Mouse (Mus musculus) cerebellum, adult 2 months (tissue): ENCODE results near the gene Cep19. TPM values are rescaled to one million over a fixed set of nuclear protein-coding genes. Genes with fewer than 3 reads are reported as not detected.
"Not testable (repeated sequence)": the region's sequence is repeated elsewhere in the genome, so short reads cannot be mapped to it uniquely, and the experiment has no call there.

Experiments used
- DNase-seq, 2 experiments: peaks; one replicate each; pipeline ENCODE4 v3.0.0; 2021
- H3K27ac ChIP-seq: fragments of 200-500 bp; 2 replicates; pipeline ENCODE4 v1.5.1; 2012; ENCODE audit warnings: low read length, control low read depth, inconsistent platforms; ENCODE audit not compliant: insufficient read depth
- H3K27me3 ChIP-seq: fragments of 200-500 bp; 2 replicates; pipeline ENCODE4 v1.6.1; 2012; ENCODE audit warnings: inconsistent platforms, mild to moderate bottlenecking, low read length, moderate library complexity; ENCODE audit not compliant: control insufficient read depth, insufficient read depth
- H3K4me1 ChIP-seq: fragments of 200-500 bp; 2 replicates; pipeline ENCODE4 v1.6.1; 2011; ENCODE audit warnings: low read length; ENCODE audit not compliant: control insufficient read depth, insufficient read depth
- H3K4me3 ChIP-seq: fragments of 200-500 bp; replicated peaks from 2 replicates; pipeline ENCODE3; 2011; ENCODE audit warnings: mild to moderate bottlenecking, low read depth, low read length, control low read depth; ENCODE audit not compliant: insufficient read depth
- CTCF ChIP-seq: fragments of 200-500 bp; IDR thresholded peaks from 2 replicates; pipeline ENCODE4 v1.5.1; 2011; ENCODE audit warnings: low read depth, mild to moderate bottlenecking, control low read depth, low read length, moderate library complexity, borderline replicate concordance; ENCODE audit not compliant: insufficient read depth
- POLR2A ChIP-seq: fragments of 200-500 bp; IDR thresholded peaks from 2 replicates; pipeline ENCODE4 v1.6.1; 2011; ENCODE audit warnings: low read length, control low read depth, borderline replicate concordance; ENCODE audit not compliant: insufficient read depth
- WGBS: fragments of 180-500 bp; shearing (Covaris S2); methylation state at CpG from one replicate; pipeline ENCODE4 v1.1.7; 2018; 5-methylcytosine and 5-hydroxymethylcytosine counted together
- polyA plus RNA-seq: library from polyadenylated mRNA; depleted of rRNA; stranded (reverse); fragments of >200 nt; gene quantifications from 2 replicates; pipeline ENCODE4 v1.2.3, GENCODE M21; 2012

Cep19 gene
- polyA plus RNA-seq, 1 experiment: 46.9 TPM

DNA sequence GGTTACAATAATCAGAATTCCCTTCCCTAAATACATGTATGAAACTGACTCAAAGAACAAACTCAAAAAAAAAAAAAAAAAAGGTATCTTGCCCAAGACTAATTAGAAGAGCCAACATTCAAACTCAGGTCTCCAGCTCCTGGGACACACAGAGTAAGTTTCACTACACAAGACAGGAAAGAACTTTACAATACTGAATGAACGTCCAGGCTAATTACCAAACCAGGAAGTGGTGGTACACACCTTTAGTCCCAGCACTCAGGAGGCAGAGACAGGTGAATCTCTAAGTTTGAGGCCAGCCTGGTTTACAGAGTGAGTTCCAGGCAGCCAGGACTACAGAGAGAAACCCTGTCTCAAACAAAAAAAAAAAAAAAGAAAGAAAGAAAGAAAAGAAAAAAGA lies 23.8 kb upstream of the Cep19 start:
- Histone ChIP-seq H3K4me1 (peaks cover 3% of the 10 kb centered on the region; the same call in 1 of the 2 replicates), H3K27ac (no peak overlapping the region), H3K27me3 (no peaks in the 10 kb centered on the region), H3K4me3 (no peak overlapping the region)
- no peak for DNase-seq
- no peak for TF ChIP-seq CTCF
- TF ChIP-seq POLR2A: no peak
- 56% methylated on average over 1 of the region's 1 CpGs for WGBS

DNA sequence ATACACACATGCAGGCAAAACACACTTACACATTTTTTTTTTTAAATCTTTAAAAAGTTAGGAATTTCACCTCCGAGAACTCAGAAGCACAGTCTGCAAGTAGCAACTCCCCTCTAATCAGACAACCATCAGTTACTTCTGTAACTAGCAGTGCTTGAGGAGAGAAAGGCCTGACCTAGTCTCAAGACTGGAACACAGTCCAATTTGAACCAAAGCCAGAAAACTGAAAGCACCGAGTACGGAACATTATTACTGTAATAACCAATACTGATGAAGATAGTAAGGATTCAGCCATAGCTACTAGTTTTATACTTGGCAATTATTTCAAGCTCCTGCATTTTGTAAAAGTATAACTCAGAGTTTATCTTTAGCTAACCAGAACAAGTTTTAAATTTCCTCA lies 23.2 kb upstream of the Cep19 start:
- peaks cover 3% of the 10 kb centered on the region; the same call in 1 of the 2 replicates for H3K4me1 ChIP-seq
- WGBS: 27% methylated on average over 3 of the region's 3 CpGs

DNA sequence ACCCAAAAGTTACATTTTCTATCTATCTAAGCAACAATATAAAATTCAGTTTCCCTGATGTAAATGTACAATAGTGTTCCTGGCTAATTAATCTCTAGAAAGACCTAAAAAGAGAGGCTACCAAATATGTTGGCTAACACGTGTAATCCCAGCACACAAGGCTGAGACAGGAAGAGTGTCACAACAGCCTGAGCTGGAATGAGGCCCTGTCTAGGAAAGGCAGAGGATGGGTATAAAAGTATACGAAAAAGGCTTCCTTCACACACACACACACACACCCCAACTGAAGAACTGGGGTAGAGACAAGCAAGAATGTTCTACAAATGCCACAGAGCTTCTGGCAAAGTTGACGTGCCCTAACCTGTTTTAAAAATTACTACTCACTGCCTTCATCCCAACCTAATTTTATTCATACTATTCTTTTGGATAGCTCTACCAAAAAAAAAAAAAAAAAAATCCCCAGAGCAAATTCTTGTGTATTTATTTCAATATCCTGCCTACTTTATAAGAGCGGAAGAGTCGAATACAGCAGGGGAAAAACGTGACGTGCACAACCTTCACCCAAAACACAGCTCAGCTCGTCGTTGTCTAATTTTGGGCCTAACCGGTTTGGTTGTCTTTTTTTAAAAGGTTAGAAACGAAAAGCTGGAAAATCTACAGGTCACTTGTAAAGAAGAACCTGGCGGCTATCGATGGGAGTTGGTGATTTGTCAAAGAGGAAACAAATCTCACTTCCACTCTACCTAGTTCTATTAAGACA lies 21.8 kb upstream of the Cep19 start:
- H3K4me1 ChIP-seq: peaks cover 3% of the 10 kb centered on the region; the same call in 1 of the 2 replicates
- 8% methylated on average over 13 of the region's 13 CpGs for WGBS
- H3K4me3 ChIP-seq: peak overlapping the region; percentile 92
- no peak overlapping the region for H3K27ac ChIP-seq
- no peaks in the 10 kb centered on the region for H3K27me3 ChIP-seq
- DNase-seq: no peak
- TF ChIP-seq CTCF: no peak
- TF ChIP-seq POLR2A: no peak

More for the DNA sequence above, 23.2 kb upstream of the Cep19 start:
- Histone ChIP-seq H3K27ac (no peak overlapping the region), H3K4me3 (no peak overlapping the region), H3K27me3 (no peaks in the 10 kb centered on the region)
- peak in 1 of 2 experiments; percentile 33 for DNase-seq
- no peak for TF ChIP-seq CTCF
- TF ChIP-seq POLR2A: no peak

GRCm38 (mm10) chr16:32078408-32078990 lies 21.1 kb upstream of the Cep19 start:
- Histone ChIP-seq H3K27ac (peak overlapping the region; percentile 93), H3K4me1 (peaks cover 3% of the 10 kb centered on the region; the same call in 1 of the 2 replicates), H3K4me3 (peak overlapping the region; percentile 92), H3K27me3 (no peaks in the 10 kb centered on the region)
- no peak for DNase-seq
- under 1% methylated on average over 29 of the region's 30 CpGs for WGBS
- TF ChIP-seq POLR2A (no peak), CTCF (no peak)

DNA sequence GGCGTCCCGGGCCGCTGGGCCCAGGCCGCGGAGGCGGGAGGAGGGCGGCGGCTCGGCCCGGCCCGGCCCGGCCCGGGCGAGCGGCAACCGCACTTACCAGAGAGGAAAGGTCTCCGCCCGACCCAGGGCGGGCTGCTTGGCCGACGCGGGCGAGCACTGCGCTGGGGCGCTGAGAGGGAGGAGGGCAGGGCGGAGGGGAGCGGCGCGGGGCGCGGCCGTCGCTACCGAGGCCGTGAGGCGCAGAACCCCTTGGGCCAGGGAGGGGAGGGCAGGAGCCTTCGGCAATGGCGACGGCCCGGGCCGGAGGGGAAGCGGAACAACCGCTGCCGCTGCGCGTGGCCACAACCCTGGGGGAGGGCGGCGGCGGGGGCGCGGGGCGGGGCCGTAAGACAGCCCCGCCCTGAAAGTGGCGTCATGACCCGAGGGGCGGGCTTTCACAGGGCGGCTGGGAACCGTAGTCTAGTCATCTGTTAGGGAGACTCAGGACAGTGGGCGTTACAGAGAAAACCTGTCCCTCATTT lies 20.5 kb upstream of the Cep19 start, which contains the start of gene Pak2:
Gene Pak2 (minus strand): TSS at position 352 of the 521 bp plus-strand sequence.
- H3K4me3 ChIP-seq: peak within 1 kb of the TSS; percentile 92
- peak; percentile 87 for DNase-seq
- no peak for TF ChIP-seq CTCF
- TF ChIP-seq POLR2A: peak; percentile 69; the same call in 1 of the 2 replicates
- H3K27me3 ChIP-seq: no peaks in the 10 kb centered on the region
- peak within 1 kb of the TSS; percentile 93 for H3K27ac ChIP-seq
- H3K4me1 ChIP-seq: peaks cover 3% of the 10 kb centered on the region; the same call in 1 of the 2 replicates
- WGBS: under 1% methylated on average over 38 of the region's 60 CpGs

DNA sequence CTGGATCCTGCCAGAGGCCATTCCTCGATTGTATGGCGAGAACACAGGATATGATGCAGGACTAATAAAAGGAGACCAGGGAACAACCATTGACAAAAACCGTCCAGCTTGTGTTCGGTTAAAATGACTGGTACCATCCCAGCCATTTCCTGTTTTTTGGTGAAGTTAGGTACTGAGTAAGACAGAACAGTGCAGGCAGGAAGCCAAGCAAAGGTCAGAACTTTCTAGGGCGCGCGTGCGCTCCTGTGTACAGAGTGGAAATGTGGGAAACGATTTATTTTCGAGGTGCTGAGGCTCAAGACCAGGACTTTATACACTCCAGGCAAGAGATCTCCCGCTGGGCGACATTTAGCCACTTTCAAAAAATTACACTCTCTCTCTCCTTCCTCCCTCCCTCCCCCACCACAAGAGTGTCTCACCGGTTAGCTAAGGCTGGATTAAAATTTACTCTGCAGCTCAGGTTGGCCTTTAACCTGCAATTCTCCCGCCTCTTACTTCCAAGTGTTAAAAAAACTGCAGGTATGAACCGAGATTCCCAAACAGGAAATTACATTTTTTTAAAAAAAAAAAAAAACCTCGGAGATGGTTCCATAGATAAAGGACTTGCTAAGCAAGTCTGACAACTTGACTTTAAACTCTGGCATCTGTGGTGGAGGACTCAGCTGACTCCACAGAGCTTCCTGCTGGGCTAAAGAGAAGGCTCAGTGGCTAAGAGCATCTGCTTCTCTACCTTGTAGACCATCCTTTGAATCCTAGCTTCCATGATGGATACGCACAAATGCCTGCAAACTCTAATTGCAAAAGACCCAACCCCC lies 11.8 kb upstream of the Cep19 start:
- H3K27me3 ChIP-seq: no peaks in the 10 kb centered on the region
- DNase-seq: no peak
- H3K27ac ChIP-seq: no peak overlapping the region
- TF ChIP-seq POLR2A (no peak), CTCF (no peak)
- 88% methylated on average over 17 of the region's 17 CpGs for WGBS
- H3K4me3 ChIP-seq: no peak overlapping the region
- H3K4me1 ChIP-seq: no peaks in the 10 kb centered on the region

GRCm38 (mm10) chr16:32091466-32091865 lies 8.1 kb upstream of the Cep19 start:
- H3K27ac ChIP-seq: no peak overlapping the region
- no peak for DNase-seq
- H3K27me3 ChIP-seq: no peaks in the 10 kb centered on the region
- H3K4me3 ChIP-seq: no peak overlapping the region
- no peaks in the 10 kb centered on the region for H3K4me1 ChIP-seq
- 96% methylated on average over 7 of the region's 7 CpGs for WGBS
- TF ChIP-seq CTCF (no peak), POLR2A (no peak)

DNA sequence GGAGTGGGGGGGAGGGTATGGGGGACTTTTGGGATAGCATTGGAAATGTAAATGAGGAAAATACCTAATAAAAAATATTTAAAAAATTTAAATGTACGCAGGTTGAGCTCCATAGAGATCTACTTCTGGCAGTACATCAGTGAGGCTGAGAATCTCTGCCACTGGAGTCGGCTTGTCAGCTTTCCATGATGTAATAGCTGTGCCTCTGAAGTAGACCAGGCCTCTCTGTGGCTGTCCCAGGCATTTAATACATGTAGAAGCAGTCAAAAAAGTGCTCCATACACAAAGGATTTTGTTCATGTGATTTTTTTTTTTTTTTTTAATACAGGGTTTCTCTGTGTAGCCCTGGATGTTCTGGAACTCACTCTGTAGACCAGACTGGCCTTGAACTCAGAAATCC lies 1.8 kb upstream of the Cep19 start:
- DNase-seq, H3K27me3 ChIP-seq, H3K4me1 ChIP-seq, H3K4me3 ChIP-seq, H3K27ac ChIP-seq: not testable (repeated sequence)
- 94% methylated on average over 2 of the region's 2 CpGs for WGBS
